Mouse (Mus musculus) intestine, postnatal 0 days (tissue): Measurements from ENCODE around the gene Osbpl7. TPM values are rescaled to one million over a fixed set of nuclear protein-coding genes. Genes with fewer than 3 reads are reported as not detected.
A peak's percentile ranks its signal among the peaks of the same experiment; 100 is the strongest.

Experiments used
- ATAC-seq: fragments of 200-750 bp; cut with Nextera tagmentation; 2 replicates; pipeline ENCODE4 v1.8.0; 2017; ENCODE audit warnings: mild to moderate bottlenecking, moderate TSS enrichment, moderate library complexity
- H3K27ac ChIP-seq: fragments of 300-500 bp; sonication (generic); 2 replicates; pipeline ENCODE4 v1.5.1; 2014; ENCODE audit warnings: mild to moderate bottlenecking, low read depth, low read length, moderate library complexity
- H3K27me3 ChIP-seq: fragments of 300-500 bp; sonication (generic); replicated peaks from 2 replicates; pipeline ENCODE4 v1.6.1; 2014; ENCODE audit warnings: low read length, mixed read lengths; ENCODE audit not compliant: control insufficient read depth, insufficient read depth
- H3K36me3 ChIP-seq: fragments of 300-500 bp; sonication (generic); 2 replicates; pipeline ENCODE4 v1.6.1; 2014; ENCODE audit warnings: mild to moderate bottlenecking, moderate library complexity; ENCODE audit not compliant: control insufficient read depth, insufficient read depth
- H3K4me1 ChIP-seq: fragments of 300-500 bp; sonication (generic); replicated peaks from 2 replicates; pipeline ENCODE4 v1.6.1; 2014; ENCODE audit warnings: antibody characterized with exemption, low read length, mixed read lengths; ENCODE audit not compliant: control insufficient read depth, insufficient read depth
- H3K4me2 ChIP-seq: fragments of 300-500 bp; sonication (generic); replicated peaks from 2 replicates; pipeline ENCODE4 v1.6.1; 2014; ENCODE audit warnings: low read depth, mild to moderate bottlenecking, moderate library complexity
- H3K4me3 ChIP-seq: fragments of 300-500 bp; sonication (generic); 2 replicates; pipeline ENCODE4 v1.5.1; 2014; ENCODE audit warnings: low read depth, low read length
- H3K9ac ChIP-seq: fragments of 300-500 bp; sonication (generic); 2 replicates; pipeline ENCODE4 v1.6.1; 2014; ENCODE audit warnings: mild to moderate bottlenecking, low read depth, low read length
- H3K9me3 ChIP-seq: fragments of 300-500 bp; sonication (generic); 2 replicates; pipeline ENCODE4 v1.6.1; 2016; ENCODE audit warnings: mixed run types; ENCODE audit not compliant: control insufficient read depth
- CTCF ChIP-seq: sonication (generic); IDR thresholded peaks from 2 replicates; pipeline ENCODE4 v1.5.1; 2016; ENCODE audit warnings: low read depth, mild to moderate bottlenecking, control low read depth, antibody characterized with exemption, moderate library complexity
- WGBS: fragments of 180-500 bp; shearing (Covaris S2); extraction: QIAGEN DNeasy Blood & Tissue Kit; methylation state at CpG from one replicate; pipeline ENCODE4 v1.1.7; 2014; 5-methylcytosine and 5-hydroxymethylcytosine counted together
- polyA plus RNA-seq: library from polyadenylated mRNA; unstranded; fragments of >200 nt; fragmentation: Nextera tagmentation; extraction: Ambion mirVana; gene quantifications from 2 replicates; pipeline ENCODE4 v1.2.1, GENCODE M21; 2015

Gene Osbpl7
- polyA plus RNA-seq, 1 experiment from 2014 or later, result 10.6 TPM

GRCm38 (mm10) chr11:97063921-97064295, 13.5 kb downstream of the Osbpl7 start:
- Histone ChIP-seq H3K36me3 (peaks cover 53% of the 10 kb centered on the region), H3K9me3 (no peaks in the 10 kb centered on the region), H3K4me1 (0 out of 2 replicates have a peak, but pooled peaks cover 3% of the 10 kb centered on the region), H3K27ac (no peak overlapping the region), H3K27me3 (no peaks in the 10 kb centered on the region), H3K4me3 (no peak overlapping the region), H3K4me2 (no peak overlapping the region), H3K9ac (no peak overlapping the region)
- WGBS, result 80% methylated on average over 3 of the region's 3 CpGs
- TF ChIP-seq CTCF, result peak; percentile 54
- ATAC-seq, result no peak

- TF ChIP-seq CTCF, result no peak
Measured at GRCm38 (mm10) chr11:97065538-97066295, 15.3 kb downstream of the Osbpl7 start.

GRCm38 (mm10) chr11:97066656-97067360, 16.4 kb downstream of the Osbpl7 start:
- no peak overlapping the region for H3K27ac ChIP-seq
- peaks cover 25% of the 10 kb centered on the region for H3K36me3 ChIP-seq
- H3K4me1 ChIP-seq, result 0 out of 2 replicates have a peak, but pooled peaks cover 3% of the 10 kb centered on the region
- no peak overlapping the region for H3K4me2 ChIP-seq
- no peaks in the 10 kb centered on the region for H3K27me3 ChIP-seq
- TF ChIP-seq CTCF, result no peak
- WGBS, result 47% methylated on average over 22 of the region's 22 CpGs
- no peaks in the 10 kb centered on the region for H3K9me3 ChIP-seq
- no peak overlapping the region for H3K9ac ChIP-seq
- no peak overlapping the region for H3K4me3 ChIP-seq
- ATAC-seq, result peak; percentile 75

More at GRCm38 (mm10) chr11:97065538-97066295, 15.3 kb downstream of the Osbpl7 start:
- H3K4me1 ChIP-seq, result 0 out of 2 replicates have a peak, but pooled peaks cover 3% of the 10 kb centered on the region
- no peaks in the 10 kb centered on the region for H3K9me3 ChIP-seq
- no peak for ATAC-seq
- peaks cover 36% of the 10 kb centered on the region for H3K36me3 ChIP-seq
- H3K27ac ChIP-seq, result 0 out of 2 replicates have a peak overlapping the region, but pooled peaks have one; percentile 15
- no peaks in the 10 kb centered on the region for H3K27me3 ChIP-seq
- H3K9ac ChIP-seq, result no peak overlapping the region
- WGBS, result 80% methylated on average over 12 of the region's 12 CpGs
- no peak overlapping the region for H3K4me2 ChIP-seq
- no peak overlapping the region for H3K4me3 ChIP-seq

- no peak for TF ChIP-seq CTCF
- ATAC-seq, result no peak
- Histone ChIP-seq H3K4me1 (0 out of 2 replicates have a peak, but pooled peaks cover 3% of the 10 kb centered on the region), H3K36me3 (peaks cover 23% of the 10 kb centered on the region; the same call in 1 of the 2 replicates), H3K4me2 (no peak overlapping the region), H3K27me3 (no peaks in the 10 kb centered on the region), H3K9ac (no peak overlapping the region), H3K27ac (peak overlapping the region; percentile 35; the same call in 1 of the 2 replicates), H3K4me3 (no peak overlapping the region), H3K9me3 (no peaks in the 10 kb centered on the region)
- WGBS, result 54% methylated on average over 1 of the region's 1 CpGs
Measured at GRCm38 (mm10) chr11:97069333-97069732, 18.9 kb downstream of the Osbpl7 start.

GRCm38 (mm10) chr11:97069770-97070169, 19.3 kb downstream of the Osbpl7 start:
- Histone ChIP-seq H3K36me3 (peaks cover 23% of the 10 kb centered on the region; the same call in 1 of the 2 replicates), H3K4me1 (0 out of 2 replicates have a peak, but pooled peaks cover 3% of the 10 kb centered on the region), H3K27ac (no peak overlapping the region), H3K9ac (no peak overlapping the region), H3K4me3 (no peak overlapping the region), H3K9me3 (no peaks in the 10 kb centered on the region), H3K4me2 (no peak overlapping the region), H3K27me3 (no peaks in the 10 kb centered on the region)
- WGBS, result 53% methylated on average over 2 of the region's 2 CpGs
- ATAC-seq, result peak; percentile 34; the same call in 1 of the 2 replicates
- no peak for TF ChIP-seq CTCF

- H3K27me3 ChIP-seq, result no peaks in the 10 kb centered on the region
Measured at GRCm38 (mm10) chr11:97071129-97071528, 20.7 kb downstream of the Osbpl7 start.

More at GRCm38 (mm10) chr11:97071129-97071528, 20.7 kb downstream of the Osbpl7 start:
- Histone ChIP-seq H3K4me2 (no peak overlapping the region), H3K9ac (no peak overlapping the region), H3K4me3 (no peak overlapping the region), H3K36me3 (peaks cover 22% of the 10 kb centered on the region; the same call in 1 of the 2 replicates), H3K4me1 (no peaks in the 10 kb centered on the region), H3K27ac (no peak overlapping the region), H3K9me3 (no peaks in the 10 kb centered on the region)
- no peak for TF ChIP-seq CTCF
- ATAC-seq, result no peak
- WGBS, result 67% methylated on average over 1 of the region's 1 CpGs
